Mouse (Mus musculus) lung, embryonic 16.5 days (tissue): ENCODE measurements at regions not wholly inside any gene's neighbourhood (a gene's known extent, or its start where the extent isn't known, plus 50 kb on each side); places are given as distances from the start of the nearest gene placed in this dataset.

Experiments used
- ATAC-seq: fragments of 200-750 bp; cut with Nextera tagmentation; 2 replicates; pipeline ENCODE4 v1.8.0; 2017; ENCODE audit warnings: low read depth, mild to moderate bottlenecking, moderate library complexity
- H3K27ac ChIP-seq: fragments of 300-500 bp; sonication (generic); 2 replicates; pipeline ENCODE4 v1.5.1; 2014; ENCODE audit warnings: mild to moderate bottlenecking, control low read depth, low read length
- H3K27me3 ChIP-seq: fragments of 300-500 bp; sonication (generic); 2 replicates; pipeline ENCODE4 v1.6.1; 2014; ENCODE audit warnings: low read depth, low read length, mixed read lengths; ENCODE audit not compliant: control insufficient read depth, insufficient read depth
- H3K36me3 ChIP-seq: fragments of 300-500 bp; sonication (generic); 2 replicates; pipeline ENCODE4 v1.6.1; 2014; ENCODE audit warnings: low read length; ENCODE audit not compliant: control insufficient read depth, insufficient read depth
- H3K4me1 ChIP-seq: fragments of 300-500 bp; sonication (generic); replicated peaks from 2 replicates; pipeline ENCODE4 v1.6.1; 2014; ENCODE audit warnings: low read length, mixed read lengths; ENCODE audit not compliant: control insufficient read depth, insufficient read depth
- H3K4me2 ChIP-seq: fragments of 300-500 bp; sonication (generic); 2 replicates; pipeline ENCODE4 v1.6.1; 2014; ENCODE audit warnings: low read depth, low read length, control low read depth
- H3K4me3 ChIP-seq: fragments of 300-500 bp; sonication (generic); 2 replicates; pipeline ENCODE4 v1.5.1; 2014; ENCODE audit warnings: mild to moderate bottlenecking, low read length, control low read depth
- H3K9ac ChIP-seq: fragments of 300-500 bp; sonication (generic); 2 replicates; pipeline ENCODE4 v1.6.1; 2014; ENCODE audit warnings: low read length, control low read depth
- H3K9me3 ChIP-seq: fragments of 300-500 bp; sonication (generic); 2 replicates; pipeline ENCODE4 v1.6.1; 2016; ENCODE audit warnings: low read length; ENCODE audit not compliant: control insufficient read depth
- WGBS: fragments of 180-500 bp; shearing (Covaris S2); extraction: QIAGEN DNeasy Blood & Tissue Kit; methylation state at CpG from one replicate; pipeline ENCODE4 v1.1.7; 2014; 5-methylcytosine and 5-hydroxymethylcytosine counted together

DNA sequence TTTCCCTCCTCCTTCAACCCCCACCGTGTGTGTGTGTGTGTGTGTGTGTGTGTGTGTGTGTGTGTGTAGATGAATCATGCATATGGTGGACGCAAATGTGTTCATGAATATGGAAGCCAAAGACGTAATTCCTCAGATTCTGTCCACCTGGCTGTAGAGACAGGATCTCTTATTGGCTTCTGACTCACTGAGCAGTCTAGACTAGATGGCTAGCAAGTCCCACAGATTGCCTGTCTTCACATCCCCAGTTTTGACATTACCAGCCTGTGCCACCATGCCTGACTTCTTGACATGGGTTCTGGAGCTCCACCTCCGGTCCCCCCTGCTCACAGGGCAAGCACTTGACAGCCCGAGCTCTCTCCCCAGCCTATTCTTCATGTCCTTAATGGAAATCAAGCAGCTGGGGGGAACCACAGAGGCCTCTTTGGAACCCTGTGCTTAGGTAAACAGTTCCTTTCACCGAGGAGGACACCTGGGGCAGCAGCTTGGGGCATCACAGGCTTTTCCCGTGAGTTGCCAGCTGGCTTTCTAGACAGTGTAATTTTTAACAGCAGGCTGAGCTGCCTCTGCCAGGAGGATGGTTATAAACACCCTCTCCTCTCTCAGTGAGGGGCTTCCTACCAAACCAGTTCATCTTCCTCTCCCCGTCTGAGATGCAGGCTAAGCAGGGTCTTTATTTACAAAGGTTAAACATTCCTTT is 345.9 kb upstream of the Castor2 start:
- H3K27ac ChIP-seq, result no peak overlapping the region
- H3K4me1 ChIP-seq, result no peaks in the 10 kb centered on the region
- H3K4me3 ChIP-seq, result no peak overlapping the region
- 40% methylated on average over 8 of the region's 8 CpGs for WGBS
- H3K36me3 ChIP-seq, result no peaks in the 10 kb centered on the region
- H3K4me2 ChIP-seq, result no peak overlapping the region
- no peaks in the 10 kb centered on the region for H3K27me3 ChIP-seq
- ATAC-seq, result no peak
- no peak overlapping the region for H3K9ac ChIP-seq
- H3K9me3 ChIP-seq, result no peaks in the 10 kb centered on the region

DNA sequence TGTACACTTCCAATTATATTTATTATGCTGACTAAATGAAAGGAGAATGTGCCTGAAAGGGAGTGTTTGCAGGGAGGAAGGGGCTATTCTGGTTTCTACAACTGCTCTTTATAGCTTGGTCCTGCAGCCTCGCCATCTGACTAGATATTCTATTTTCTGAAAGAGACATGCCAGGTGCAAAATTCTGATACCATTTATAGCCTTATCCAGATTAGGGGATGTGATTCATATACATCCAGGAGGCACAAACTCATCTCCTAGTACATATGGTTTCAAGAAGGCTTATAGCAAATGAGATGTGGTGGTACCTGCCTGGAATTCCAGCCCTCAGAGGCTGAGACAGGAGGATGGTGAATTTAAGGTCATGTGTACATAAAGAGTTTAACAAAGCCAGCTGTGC is 352.6 kb upstream of the Castor2 start:
- WGBS, result 81% methylated on average over 1 of the region's 1 CpGs
- H3K4me1 ChIP-seq, result no peaks in the 10 kb centered on the region
- no peaks in the 10 kb centered on the region for H3K9me3 ChIP-seq
- H3K4me3 ChIP-seq, result no peak overlapping the region
- no peak overlapping the region for H3K9ac ChIP-seq
- no peak overlapping the region for H3K27ac ChIP-seq
- no peaks in the 10 kb centered on the region for H3K36me3 ChIP-seq
- no peaks in the 10 kb centered on the region for H3K27me3 ChIP-seq
- no peak overlapping the region for H3K4me2 ChIP-seq
- no peak for ATAC-seq

DNA sequence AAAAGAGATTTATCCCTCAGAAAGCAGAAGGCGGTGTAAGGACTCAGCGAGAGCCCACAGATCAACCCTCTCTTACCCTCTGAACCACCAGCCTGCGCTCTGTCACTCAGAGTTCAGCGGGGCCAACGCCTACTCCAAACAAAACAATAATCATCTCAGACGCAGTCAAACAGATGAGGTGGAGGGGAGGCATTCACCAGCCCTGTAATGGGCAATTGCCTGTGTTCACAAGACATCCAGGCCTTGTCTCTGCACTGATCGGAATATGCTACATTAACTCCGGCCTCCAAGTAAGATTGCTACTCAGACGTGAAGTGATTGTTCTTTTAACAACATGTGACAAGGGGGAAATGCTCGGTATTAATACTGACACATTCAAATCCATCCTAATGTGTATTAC is 353.1 kb upstream of the Castor2 start:
- Histone ChIP-seq H3K27ac (no peak overlapping the region), H3K4me2 (no peak overlapping the region), H3K9me3 (no peaks in the 10 kb centered on the region), H3K4me3 (no peak overlapping the region), H3K36me3 (no peaks in the 10 kb centered on the region), H3K27me3 (no peaks in the 10 kb centered on the region), H3K9ac (no peak overlapping the region), H3K4me1 (no peaks in the 10 kb centered on the region)
- WGBS, result 45% methylated on average over 10 of the region's 10 CpGs
- no peak for ATAC-seq

DNA sequence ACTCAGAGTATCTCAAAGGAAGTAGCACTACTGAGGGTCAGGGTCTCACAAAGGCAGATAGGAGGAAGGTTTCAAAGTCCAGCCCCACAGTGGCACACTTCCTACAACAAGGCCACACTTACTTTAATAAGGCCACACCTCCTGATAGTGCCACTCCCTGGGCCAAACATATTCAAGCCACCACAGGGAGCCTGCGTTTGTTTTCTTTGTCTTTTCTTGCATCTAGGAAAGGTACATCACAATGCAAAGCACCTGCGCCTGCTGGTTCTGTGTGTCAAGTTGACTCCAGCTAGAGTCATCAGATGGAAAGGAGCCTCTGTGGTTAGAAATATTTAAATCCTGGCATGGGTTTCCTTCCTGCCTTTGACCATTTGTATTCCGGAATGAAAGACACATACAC is 355.4 kb upstream of the Castor2 start:
- H3K9ac ChIP-seq, result no peak overlapping the region
- ATAC-seq, result no peak
- H3K36me3 ChIP-seq, result no peaks in the 10 kb centered on the region
- H3K27ac ChIP-seq, result no peak overlapping the region
- H3K9me3 ChIP-seq, result no peaks in the 10 kb centered on the region
- WGBS, result 82% methylated on average over 3 of the region's 3 CpGs
- H3K4me3 ChIP-seq, result no peak overlapping the region
- no peaks in the 10 kb centered on the region for H3K4me1 ChIP-seq
- no peak overlapping the region for H3K4me2 ChIP-seq
- no peaks in the 10 kb centered on the region for H3K27me3 ChIP-seq

DNA sequence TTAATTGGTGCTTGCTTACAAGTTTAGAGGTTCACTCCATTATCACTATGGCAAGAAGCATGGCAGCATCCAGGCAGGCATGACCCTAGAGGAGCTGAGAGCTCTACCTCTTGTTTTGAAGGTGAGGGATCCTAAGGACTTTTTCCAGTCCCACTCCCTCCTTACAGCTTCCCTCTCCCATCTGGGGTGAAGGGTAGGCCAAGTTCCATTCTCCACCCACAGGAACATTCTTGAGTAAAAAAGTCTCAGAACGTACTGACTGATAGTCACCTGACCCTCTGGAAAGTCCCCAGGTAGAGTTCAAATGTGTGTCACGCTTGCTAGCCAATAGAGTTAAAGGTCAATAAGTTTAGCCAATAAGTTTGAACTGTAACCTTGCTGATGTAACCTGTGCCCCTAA is 355.9 kb upstream of the Castor2 start:
- no peaks in the 10 kb centered on the region for H3K27me3 ChIP-seq
- WGBS, result 66% methylated on average over 2 of the region's 2 CpGs
- H3K9ac ChIP-seq, result no peak overlapping the region
- H3K9me3 ChIP-seq, result no peaks in the 10 kb centered on the region
- no peak overlapping the region for H3K4me3 ChIP-seq
- H3K4me2 ChIP-seq, result no peak overlapping the region
- H3K4me1 ChIP-seq, result no peaks in the 10 kb centered on the region
- H3K36me3 ChIP-seq, result no peaks in the 10 kb centered on the region
- no peak for ATAC-seq
- no peak overlapping the region for H3K27ac ChIP-seq

DNA sequence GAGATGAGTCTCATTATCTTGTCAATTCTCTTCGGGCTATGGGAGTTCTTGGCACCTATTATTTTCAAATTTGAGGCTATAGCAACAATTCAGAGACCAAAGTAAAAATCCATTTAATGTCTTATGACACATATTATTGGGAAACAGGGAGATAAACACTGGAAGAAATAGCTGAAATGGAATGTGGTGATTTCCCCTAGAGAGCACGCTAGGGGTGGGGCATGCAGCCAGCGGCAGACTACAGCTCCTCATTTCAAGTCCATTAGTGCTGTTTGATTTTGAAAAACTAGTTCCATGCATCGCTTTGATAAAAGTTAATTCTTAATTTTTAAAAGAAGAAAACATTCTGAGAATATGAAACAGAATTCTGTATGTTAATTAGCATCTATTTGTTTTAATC is 367.6 kb upstream of the Castor2 start:
- Histone ChIP-seq H3K36me3 (no peaks in the 10 kb centered on the region), H3K4me2 (no peak overlapping the region), H3K4me1 (no peaks in the 10 kb centered on the region; the same call in 1 of the 2 replicates), H3K27me3 (no peaks in the 10 kb centered on the region), H3K9me3 (no peaks in the 10 kb centered on the region), H3K27ac (no peak overlapping the region), H3K4me3 (no peak overlapping the region), H3K9ac (no peak overlapping the region)
- 39% methylated on average over 4 of the region's 4 CpGs for WGBS
- peak; percentile 79; the same call in 1 of the 2 replicates for ATAC-seq

DNA sequence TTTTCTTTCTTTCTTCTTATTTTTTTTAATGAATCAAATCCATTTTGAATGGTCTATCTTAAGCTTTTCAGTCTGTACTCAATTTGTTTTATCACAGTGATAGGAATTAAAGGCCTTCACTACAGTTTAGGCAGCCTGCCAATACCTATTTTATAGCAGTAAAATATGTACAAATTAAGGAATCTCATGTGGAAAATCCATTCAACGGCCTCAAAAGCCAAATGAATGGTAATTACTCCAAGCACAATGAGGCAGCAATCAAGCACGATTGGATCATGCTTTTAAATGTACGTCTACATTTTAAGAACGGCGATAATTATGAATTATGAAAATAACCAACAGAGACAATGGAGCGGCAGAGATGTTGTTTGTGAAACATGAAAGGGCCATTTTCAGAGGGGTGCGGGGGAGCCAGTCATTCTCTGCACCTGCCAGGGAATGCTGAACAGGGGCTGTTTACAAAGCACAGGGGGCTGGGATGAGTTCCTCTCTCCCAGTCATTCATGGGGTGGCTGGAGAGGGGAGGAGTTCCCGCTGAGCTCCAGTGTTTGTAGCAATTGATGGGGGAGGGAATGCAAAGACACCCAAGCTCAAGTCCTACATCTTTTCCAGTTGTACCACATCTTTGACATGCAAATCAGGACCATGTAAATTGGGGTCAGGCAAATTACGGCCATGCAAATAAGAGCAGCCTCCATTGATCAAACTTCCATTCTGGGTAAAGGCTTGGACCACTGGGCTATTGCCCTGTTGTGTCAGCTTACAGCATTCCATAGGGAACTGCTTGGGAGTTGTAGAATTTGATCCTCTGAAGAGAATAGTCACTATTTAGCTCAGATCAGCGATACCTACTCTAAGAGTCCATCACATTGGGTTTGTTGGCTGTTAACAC is 381.1 kb upstream of the Castor2 start:
- no peak for ATAC-seq
- Histone ChIP-seq H3K27ac (no peak overlapping the region), H3K4me2 (no peak overlapping the region), H3K36me3 (no peaks in the 10 kb centered on the region), H3K9me3 (no peaks in the 10 kb centered on the region), H3K9ac (no peak overlapping the region), H3K27me3 (no peaks in the 10 kb centered on the region), H3K4me1 (no peaks in the 10 kb centered on the region), H3K4me3 (no peak overlapping the region)
- WGBS, result 65% methylated on average over 10 of the region's 10 CpGs

DNA sequence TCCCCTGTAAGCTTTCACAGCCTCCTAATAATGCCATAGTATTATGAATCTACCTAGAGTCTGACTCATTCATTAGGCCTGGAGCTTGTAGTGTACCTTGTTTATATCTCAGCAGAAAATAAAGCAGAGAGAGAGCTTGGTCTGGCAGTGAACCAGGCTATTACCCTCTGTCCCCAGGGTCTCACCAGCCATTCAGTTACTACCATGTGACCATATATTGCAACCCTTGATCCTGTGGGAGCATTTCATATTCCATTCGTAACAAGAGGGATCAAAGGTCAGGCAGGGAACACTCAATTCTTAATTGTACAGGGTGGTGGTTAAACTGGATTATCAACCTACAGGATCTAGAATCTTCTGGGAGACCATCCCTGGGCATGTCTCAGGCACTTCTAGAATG is 383.7 kb upstream of the Castor2 start:
- no peak overlapping the region for H3K9ac ChIP-seq
- H3K4me1 ChIP-seq, result no peaks in the 10 kb centered on the region
- no peaks in the 10 kb centered on the region for H3K36me3 ChIP-seq
- H3K9me3 ChIP-seq, result no peaks in the 10 kb centered on the region
- ATAC-seq, result no peak
- WGBS, result 74% methylated on average over 1 of the region's 1 CpGs
- H3K27me3 ChIP-seq, result no peaks in the 10 kb centered on the region
- H3K4me3 ChIP-seq, result no peak overlapping the region
- no peak overlapping the region for H3K4me2 ChIP-seq
- H3K27ac ChIP-seq, result no peak overlapping the region

DNA sequence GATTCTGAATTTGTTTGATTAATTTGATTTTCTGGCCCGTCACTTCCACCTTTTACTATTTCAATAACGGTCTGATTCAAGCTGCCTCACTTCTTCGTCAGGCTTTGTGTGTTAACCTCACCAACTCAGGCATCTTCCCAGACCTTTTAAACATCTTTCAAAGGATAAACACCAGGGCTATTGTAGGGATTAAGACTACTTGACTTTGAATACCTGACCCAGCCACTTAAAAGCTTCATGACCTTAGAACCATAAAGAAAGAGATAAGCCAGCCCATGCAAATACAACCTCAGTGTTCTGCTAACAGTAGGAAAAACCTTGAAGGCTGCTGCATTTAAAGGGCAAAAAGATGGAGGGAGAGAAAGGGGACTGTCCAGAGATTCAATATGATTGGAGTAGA is 386.9 kb upstream of the Castor2 start:
- H3K27ac ChIP-seq, result no peak overlapping the region
- no peak overlapping the region for H3K4me2 ChIP-seq
- no peak for ATAC-seq
- no peak overlapping the region for H3K4me3 ChIP-seq
- no peaks in the 10 kb centered on the region for H3K27me3 ChIP-seq
- H3K4me1 ChIP-seq, result no peaks in the 10 kb centered on the region
- 36% methylated on average over 3 of the region's 3 CpGs for WGBS
- no peaks in the 10 kb centered on the region for H3K9me3 ChIP-seq
- no peaks in the 10 kb centered on the region for H3K36me3 ChIP-seq
- no peak overlapping the region for H3K9ac ChIP-seq
